Mouse (Mus musculus) liver, postnatal 0 days (tissue): Measurements from ENCODE around the gene S100pbp. TPM values are rescaled to one million over a fixed set of nuclear protein-coding genes. Genes with fewer than 3 reads are reported as not detected.

Experiments used
- ATAC-seq: fragments of 200-750 bp; cut with Nextera tagmentation; 2 replicates; pipeline ENCODE4 v1.8.0; 2017; ENCODE audit warnings: mild to moderate bottlenecking, moderate library complexity
- DNase-seq: peaks from one replicate; pipeline ENCODE4 v3.0.0-alpha.2; 2016
- H3K27ac ChIP-seq: fragments of 300-500 bp; sonication (generic); 2 replicates; pipeline ENCODE4 v1.5.1; 2014; ENCODE audit warnings: antibody characterized with exemption, moderate library complexity, mild to moderate bottlenecking, low read depth
- H3K27me3 ChIP-seq: fragments of 300-500 bp; sonication (generic); 2 replicates; pipeline ENCODE4 v1.6.1; 2014; ENCODE audit warnings: low read length, control low read depth, mixed read lengths; ENCODE audit not compliant: insufficient read depth
- H3K36me3 ChIP-seq: fragments of 300-500 bp; sonication (generic); replicated peaks from 2 replicates; pipeline ENCODE4 v1.6.1; 2014; ENCODE audit warnings: mild to moderate bottlenecking, control low read depth, low read length, moderate library complexity, mixed read lengths; ENCODE audit not compliant: insufficient read depth
- H3K4me1 ChIP-seq: fragments of 300-500 bp; sonication (generic); 2 replicates; pipeline ENCODE4 v1.6.1; 2014; ENCODE audit warnings: antibody characterized with exemption, mild to moderate bottlenecking, control low read depth; ENCODE audit not compliant: insufficient read depth
- H3K4me2 ChIP-seq: fragments of 300-500 bp; sonication (generic); 2 replicates; pipeline ENCODE4 v1.6.1; 2014; ENCODE audit warnings: low read depth, mild to moderate bottlenecking, low read length, moderate library complexity, mixed read lengths
- H3K4me3 ChIP-seq: fragments of 300-500 bp; sonication (generic); 2 replicates; pipeline ENCODE4 v1.5.1; 2014; ENCODE audit warnings: low read depth, low read length
- H3K9ac ChIP-seq: fragments of 300-500 bp; sonication (generic); replicated peaks from 2 replicates; pipeline ENCODE4 v1.6.1; 2014; ENCODE audit warnings: mild to moderate bottlenecking, moderate library complexity
- H3K9me3 ChIP-seq: fragments of 300-500 bp; sonication (generic); 2 replicates; pipeline ENCODE4 v1.6.1; 2016; ENCODE audit warnings: mild to moderate bottlenecking, control low read depth, low read length, mixed read lengths
- CTCF ChIP-seq: sonication (generic); IDR thresholded peaks from 2 replicates; pipeline ENCODE4 v1.5.1; 2016; ENCODE audit warnings: antibody characterized with exemption, low read depth
- EP300 ChIP-seq: IDR thresholded peaks from 2 replicates; pipeline ENCODE4 v1.6.1; 2016; ENCODE audit warnings: antibody characterized with exemption, low read depth, mild to moderate bottlenecking
- WGBS: fragments of 180-500 bp; shearing (Covaris S2); extraction: QIAGEN DNeasy Blood & Tissue Kit; methylation state at CpG from one replicate; pipeline ENCODE4 v1.1.7; 2014; ENCODE audit not compliant: insufficient replicate concordance; 5-methylcytosine and 5-hydroxymethylcytosine counted together
- polyA plus RNA-seq: library from polyadenylated mRNA; unstranded; fragments of >200 nt; fragmentation: Nextera tagmentation; extraction: Ambion mirVana; gene quantifications from 2 replicates; pipeline ENCODE4 v1.2.1, GENCODE M21; 2015

The S100pbp gene
- polyA plus RNA-seq, 1 experiment from 2014 or later, result 3.6 TPM

GRCm38 (mm10) chr4:129141560-129142438 lies 47.7 kb downstream of the S100pbp start:
- no peak overlapping the region for H3K4me3 ChIP-seq
- DNase-seq (no peak), ATAC-seq (0 out of 2 replicates have a peak, but pooled peaks have one; percentile 18)
- peaks cover 35% of the 10 kb centered on the region for H3K4me1 ChIP-seq
- peak overlapping the region; percentile 1; the same call in 1 of the 2 replicates for H3K4me2 ChIP-seq
- no peaks in the 10 kb centered on the region for H3K9me3 ChIP-seq
- H3K27ac ChIP-seq, result no peak overlapping the region
- TF ChIP-seq CTCF (no peak), EP300 (no peak)
- WGBS, result 61% methylated on average over 17 of the region's 17 CpGs
- H3K36me3 ChIP-seq, result no peaks in the 10 kb centered on the region
- H3K27me3 ChIP-seq, result peaks cover 24% of the 10 kb centered on the region
- no peak overlapping the region for H3K9ac ChIP-seq

DNA sequence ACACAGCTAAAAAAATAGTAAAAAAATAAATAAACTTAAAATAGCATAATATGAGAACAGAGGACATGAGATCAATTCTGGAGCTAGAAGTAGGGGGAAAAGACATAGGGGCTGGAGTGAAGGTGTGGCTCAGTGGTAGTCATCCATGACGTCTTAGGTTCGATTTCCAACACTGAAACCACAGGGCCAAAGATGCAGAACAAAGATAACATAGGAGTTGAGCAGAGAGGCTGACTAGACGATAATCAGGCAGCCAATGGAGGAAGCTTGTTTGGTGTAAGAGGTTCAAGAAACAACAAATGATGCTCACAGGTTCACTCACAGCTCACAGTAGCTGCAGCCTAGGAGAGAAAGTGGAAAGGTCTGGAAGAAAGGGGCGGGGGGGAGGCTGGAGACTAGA lies 48.7 kb downstream of the S100pbp start:
- no peak for TF ChIP-seq CTCF
- TF ChIP-seq EP300, result peak; percentile 28; the same call in 1 of the 2 replicates
- 0 out of 2 replicates have a peak overlapping the region, but pooled peaks have one; percentile 1 for H3K4me2 ChIP-seq
- no peak overlapping the region for H3K9ac ChIP-seq
- H3K36me3 ChIP-seq, result no peaks in the 10 kb centered on the region
- H3K4me1 ChIP-seq, result peaks cover 40% of the 10 kb centered on the region
- H3K4me3 ChIP-seq, result no peak overlapping the region
- 47% methylated on average over 4 of the region's 4 CpGs for WGBS
- peak overlapping the region; percentile 29; the same call in 1 of the 2 replicates for H3K27ac ChIP-seq
- DNase-seq (no peak), ATAC-seq (peak; percentile 5; the same call in 1 of the 2 replicates)
- peaks cover 33% of the 10 kb centered on the region for H3K27me3 ChIP-seq
- H3K9me3 ChIP-seq, result no peaks in the 10 kb centered on the region

DNA sequence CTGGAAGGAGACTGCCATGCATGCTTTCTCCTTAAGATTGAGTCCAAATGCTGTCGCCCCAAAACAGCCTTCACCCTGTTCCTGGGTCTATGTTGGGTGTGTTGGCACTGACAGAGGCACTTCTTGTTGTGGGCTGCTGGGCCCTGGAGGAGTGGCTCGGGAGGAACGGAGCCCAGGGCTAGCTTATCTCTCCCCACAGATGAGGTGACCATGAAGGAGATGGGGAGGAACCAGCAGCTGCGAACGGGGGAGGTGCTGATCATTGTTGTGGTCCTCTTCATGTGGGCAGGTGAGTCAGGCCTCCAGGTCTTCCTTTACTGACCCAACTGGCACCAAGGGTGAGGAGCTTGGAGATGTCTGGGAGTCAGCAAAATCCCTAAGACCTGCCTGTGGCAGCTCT lies 49.9 kb downstream of the S100pbp start:
- peak; percentile 67 for DNase-seq
- H3K4me2 ChIP-seq, result peak overlapping the region; percentile 50
- H3K27ac ChIP-seq, result peak overlapping the region; percentile 60
- H3K9me3 ChIP-seq, result no peaks in the 10 kb centered on the region
- ATAC-seq, result peak; percentile 90
- H3K36me3 ChIP-seq, result no peaks in the 10 kb centered on the region
- no peak overlapping the region for H3K9ac ChIP-seq
- TF ChIP-seq EP300 (peak; percentile 67; the same call in 1 of the 2 replicates), CTCF (no peak)
- peaks cover 41% of the 10 kb centered on the region for H3K4me1 ChIP-seq
- H3K4me3 ChIP-seq, result no peak overlapping the region
- 42% methylated on average over 5 of the region's 5 CpGs for WGBS
- H3K27me3 ChIP-seq, result peaks cover 45% of the 10 kb centered on the region

DNA sequence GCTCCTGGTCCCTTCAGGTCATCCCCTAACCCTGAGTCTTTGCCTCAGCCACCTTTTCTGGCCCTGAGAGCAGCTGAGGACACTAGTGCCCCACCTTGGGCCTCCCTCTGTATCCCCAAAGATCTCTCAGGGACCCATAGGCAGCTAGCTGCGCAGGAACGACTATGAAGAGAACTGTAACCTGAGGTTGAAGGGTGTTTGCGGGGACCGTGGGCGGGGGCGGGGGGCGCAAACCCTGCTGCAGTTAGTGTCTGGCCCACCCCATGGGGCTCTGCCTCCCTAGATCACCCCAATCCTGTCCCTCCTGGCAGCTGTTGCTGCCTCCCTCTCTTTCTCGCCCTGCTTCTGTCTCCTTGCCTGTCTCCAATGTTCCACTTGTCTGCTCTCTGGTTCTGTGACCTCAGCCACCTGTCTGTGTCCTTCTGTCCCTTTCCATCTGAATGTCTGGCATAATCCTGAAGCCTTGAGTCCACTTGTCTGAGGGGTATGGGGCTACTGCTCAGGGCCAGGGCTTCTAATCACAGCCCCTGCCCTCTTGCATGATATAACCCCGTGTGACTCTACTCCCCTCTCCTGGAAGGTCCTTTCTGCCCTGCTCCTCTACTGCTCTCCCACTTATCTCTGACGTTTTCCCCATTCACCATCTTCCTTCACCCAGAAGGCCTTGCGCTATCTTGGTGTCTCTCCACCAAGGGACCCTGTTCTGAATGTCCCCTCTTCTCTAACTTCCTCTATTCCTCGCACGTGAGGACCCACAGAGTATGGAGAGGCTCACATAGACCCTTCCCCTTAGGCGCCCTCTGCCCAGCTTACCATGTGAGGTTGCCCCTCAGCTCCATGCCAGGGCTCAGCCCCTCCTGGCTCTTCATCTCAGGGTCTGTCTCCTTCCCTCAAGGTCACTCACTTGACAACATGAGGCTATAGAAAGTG lies 51.9 kb downstream of the S100pbp start:
- Histone ChIP-seq H3K36me3 (no peaks in the 10 kb centered on the region), H3K9ac (no peak overlapping the region), H3K4me2 (peak overlapping the region; percentile 77), H3K4me3 (peak overlapping the region; percentile 53), H3K4me1 (peaks cover 42% of the 10 kb centered on the region), H3K27ac (no peak overlapping the region), H3K27me3 (peaks cover 46% of the 10 kb centered on the region), H3K9me3 (no peaks in the 10 kb centered on the region)
- TF ChIP-seq CTCF (no peak), EP300 (no peak)
- no peak for DNase-seq
- ATAC-seq, result no peak
- WGBS, result 48% methylated on average over 14 of the region's 14 CpGs

- Histone ChIP-seq H3K27ac (no peak within 1 kb of the TSS), H3K4me3 (peak within 1 kb of the TSS; percentile 53), H3K4me2 (peak within 1 kb of the TSS; percentile 77), H3K36me3 (no peaks in the 10 kb centered on the region), H3K9me3 (no peaks in the 10 kb centered on the region), H3K9ac (peak within 1 kb of the TSS; percentile 48), H3K27me3 (peaks cover 46% of the 10 kb centered on the region), H3K4me1 (peaks cover 37% of the 10 kb centered on the region)
- 4% methylated on average over 17 of the region's 80 CpGs for WGBS
- ATAC-seq (no peak), DNase-seq (no peak)
- TF ChIP-seq EP300 (no peak), CTCF (no peak)
These were observed 52.7 kb downstream of the S100pbp start, which contains the start of gene Fndc5 for GRCm38 (mm10) chr4:129136579-129137391. TSS of gene Fndc5 (plus strand) at chr4:129136999.
